Mouse (Mus musculus) spleen, adult 2 months (tissue): ENCODE results near the gene Psmd9. TPM values are rescaled to one million over a fixed set of nuclear protein-coding genes. Genes with fewer than 3 reads are reported as not detected.
"Not testable (repeated sequence)": the region's sequence is repeated elsewhere in the genome, so short reads cannot be mapped to it uniquely, and the experiment has no call there.

Source experiments
- DNase-seq, 2 experiments: peaks; one replicate each; pipeline versions ENCODE4 v3.0.0 to v3.0.0-alpha.2; 2012 to 2021; ENCODE audit warnings: low spot score in 2 of 2, low read depth in 1 of 2
- H3K27ac ChIP-seq: fragments of 200-500 bp; 2 replicates; pipeline ENCODE4 v1.5.1; 2012; ENCODE audit warnings: low read length, inconsistent platforms; ENCODE audit not compliant: insufficient read depth
- H3K27me3 ChIP-seq: fragments of 200-500 bp; 2 replicates; pipeline ENCODE4 v1.6.1; 2012; ENCODE audit warnings: mild to moderate bottlenecking, moderate library complexity, low read length, inconsistent platforms; ENCODE audit not compliant: control insufficient read depth, insufficient read depth
- H3K36me3 ChIP-seq: fragments of 200-500 bp; 2 replicates; pipeline ENCODE4 v1.6.1; 2012; ENCODE audit warnings: mild to moderate bottlenecking, low read length, inconsistent platforms; ENCODE audit not compliant: control insufficient read depth, insufficient read depth
- H3K4me1 ChIP-seq: fragments of 200-500 bp; 2 replicates; pipeline ENCODE4 v1.6.1; 2011; ENCODE audit warnings: inconsistent platforms; ENCODE audit not compliant: control insufficient read depth, insufficient read depth, insufficient read length
- H3K4me3 ChIP-seq: fragments of 200-500 bp; 2 replicates; pipeline ENCODE4 v1.5.1; 2011; ENCODE audit warnings: mild to moderate bottlenecking, inconsistent platforms; ENCODE audit not compliant: insufficient read depth, insufficient read length; ENCODE audit errors: extremely low read depth
- CTCF ChIP-seq: fragments of 200-500 bp; IDR thresholded peaks from 2 replicates; pipeline ENCODE4 v1.5.1; 2011; ENCODE audit warnings: mild to moderate bottlenecking, inconsistent platforms; ENCODE audit not compliant: insufficient read depth, insufficient read length, insufficient replicate concordance; ENCODE audit errors: extremely low read depth
- POLR2A ChIP-seq: fragments of 200-500 bp; IDR thresholded peaks from 2 replicates; pipeline ENCODE4 v1.6.1; 2011; ENCODE audit warnings: low read depth, low read length, inconsistent platforms
- WGBS: fragments of 180-500 bp; shearing (Covaris S2); methylation state at CpG from one replicate; pipeline ENCODE4 v1.1.7; 2018; 5-methylcytosine and 5-hydroxymethylcytosine counted together
- polyA plus RNA-seq: library from polyadenylated mRNA; depleted of rRNA; stranded (reverse); fragments of >200 nt; gene quantifications from 2 replicates; pipeline ENCODE4 v1.2.3, GENCODE M21; 2012

The Psmd9 gene
- polyA plus RNA-seq, 1 experiment: 13.3 TPM

DNA sequence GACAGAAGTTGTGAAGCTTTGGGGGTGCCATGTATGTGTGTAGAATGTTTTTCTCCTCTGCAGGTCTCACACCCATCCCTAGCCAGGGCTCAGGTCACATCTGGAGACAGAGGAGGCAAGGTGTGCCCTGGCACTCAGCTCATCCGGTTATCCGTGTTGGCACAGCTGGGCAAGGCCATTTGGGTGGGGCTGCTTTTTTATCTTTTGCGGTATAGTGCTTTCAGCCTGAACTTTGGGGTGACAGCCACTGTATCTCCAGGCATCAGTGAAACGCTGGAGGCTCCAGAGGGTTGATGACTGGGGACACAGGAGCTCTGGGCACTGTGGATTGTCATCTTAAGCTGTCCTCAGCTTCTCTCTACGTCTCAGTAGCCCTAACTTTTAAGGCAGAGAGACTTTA, 24.2 kb downstream of the Psmd9 start:
- TF ChIP-seq CTCF (no peak), POLR2A (no peak)
- no peaks in the 10 kb centered on the region for H3K4me1 ChIP-seq
- no peak overlapping the region for H3K27ac ChIP-seq
- no peaks in the 10 kb centered on the region for H3K27me3 ChIP-seq
- DNase-seq: no peak
- no peaks in the 10 kb centered on the region for H3K36me3 ChIP-seq
- H3K4me3 ChIP-seq: no peak overlapping the region
- WGBS: 79% methylated on average over 5 of the region's 5 CpGs

DNA sequence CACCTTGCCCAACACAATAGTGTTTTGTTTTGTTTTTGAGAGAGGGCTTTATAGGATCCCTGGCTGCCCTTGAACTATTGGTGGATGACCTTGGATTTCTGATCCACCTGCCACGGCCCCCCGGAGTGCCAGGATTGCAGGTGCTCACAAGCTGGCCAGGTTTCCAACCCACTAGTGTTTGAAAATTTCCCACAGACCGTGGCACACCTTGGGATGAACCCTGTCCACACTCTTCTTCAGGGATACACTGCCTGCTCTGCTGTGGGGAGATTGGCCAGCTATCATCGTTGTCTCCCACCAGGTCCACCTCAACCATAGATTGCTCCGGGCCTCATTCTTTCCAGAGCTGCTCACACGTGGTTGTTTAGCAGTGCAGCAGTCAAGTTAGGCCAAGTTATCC, 25.6 kb downstream of the Psmd9 start:
- H3K27ac ChIP-seq: no peak overlapping the region
- no peak for TF ChIP-seq POLR2A
- no peak for TF ChIP-seq CTCF
- 85% methylated on average over 6 of the region's 6 CpGs for WGBS

DNA sequence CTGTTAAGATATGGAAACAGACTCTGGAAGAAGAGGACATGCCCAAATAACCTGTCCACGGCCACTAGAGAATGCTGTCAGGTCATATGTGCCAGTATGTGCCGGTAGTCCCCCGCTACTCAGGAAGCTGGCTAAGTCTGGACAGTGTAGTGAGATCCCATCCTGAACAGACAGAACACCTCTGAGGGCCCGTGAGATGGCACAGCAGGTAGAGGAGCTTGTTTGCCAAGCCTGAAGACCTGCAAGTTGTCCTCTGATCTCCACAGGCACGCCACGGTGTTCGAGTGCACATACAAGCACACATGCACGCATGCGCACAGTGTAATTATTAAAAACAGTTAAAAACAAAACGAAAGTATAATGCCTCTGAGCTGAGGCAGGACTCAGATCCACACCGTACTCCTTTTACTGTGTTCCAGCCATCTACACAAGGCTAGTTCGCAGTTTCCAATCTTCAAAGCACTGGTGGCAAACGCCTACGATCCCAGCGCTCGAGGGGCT, 26.3 kb downstream of the Psmd9 start:
- Histone ChIP-seq H3K27ac (no peak overlapping the region), H3K27me3 (no peaks in the 10 kb centered on the region), H3K4me3 (no peak overlapping the region), H3K36me3 (no peaks in the 10 kb centered on the region), H3K4me1 (no peaks in the 10 kb centered on the region)
- WGBS: 89% methylated on average over 16 of the region's 16 CpGs
- TF ChIP-seq CTCF (no peak), POLR2A (no peak)
- DNase-seq: no peak

More for the DNA sequence above, 25.6 kb downstream of the Psmd9 start:
- no peaks in the 10 kb centered on the region for H3K4me1 ChIP-seq
- no peak overlapping the region for H3K4me3 ChIP-seq
- no peaks in the 10 kb centered on the region for H3K36me3 ChIP-seq
- no peaks in the 10 kb centered on the region for H3K27me3 ChIP-seq
- no peak for DNase-seq

DNA sequence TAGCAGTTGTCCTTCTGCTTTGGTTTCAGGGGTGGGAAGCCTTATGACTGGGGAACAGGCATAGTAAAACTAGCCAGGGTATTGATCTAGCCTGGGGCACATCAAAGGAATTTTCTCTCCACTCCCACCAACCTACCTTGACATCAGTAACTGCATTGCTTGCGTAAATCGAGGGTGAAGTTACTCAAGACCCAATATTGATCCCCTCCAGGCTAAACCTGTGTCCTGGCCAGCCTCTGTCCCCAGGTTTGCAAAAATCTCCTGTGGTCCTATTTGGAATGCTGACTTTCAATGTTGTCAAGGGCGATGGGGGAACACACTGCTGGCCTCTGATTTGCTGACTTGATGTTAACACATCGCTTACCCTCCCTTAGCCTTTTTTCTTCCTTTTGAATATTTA, 27.5 kb downstream of the Psmd9 start:
- Histone ChIP-seq H3K4me3 (no peak overlapping the region), H3K36me3 (no peaks in the 10 kb centered on the region), H3K4me1 (no peaks in the 10 kb centered on the region), H3K27ac (no peak overlapping the region), H3K27me3 (no peaks in the 10 kb centered on the region)
- WGBS: 84% methylated on average over 4 of the region's 4 CpGs
- DNase-seq: no peak
- TF ChIP-seq POLR2A: no peak

DNA sequence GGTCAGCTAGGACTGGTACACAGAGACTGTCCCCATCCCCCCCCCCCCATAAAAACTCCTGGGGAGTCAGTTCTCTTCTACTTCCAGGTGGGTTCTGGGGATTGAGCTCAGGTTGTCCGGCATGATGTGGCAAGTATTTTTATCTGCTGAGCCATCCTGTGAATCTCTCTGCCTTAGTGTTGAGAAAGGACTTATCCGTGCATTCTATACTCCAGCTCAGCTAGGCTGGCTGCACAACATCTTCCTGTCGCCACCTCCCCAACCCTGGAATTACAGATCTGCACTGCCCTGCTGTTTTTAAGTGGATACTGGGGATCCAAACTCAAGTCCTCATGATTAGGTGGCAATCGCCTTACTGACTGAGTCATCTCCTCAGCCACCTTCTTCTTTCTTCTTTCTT, 29.3 kb downstream of the Psmd9 start:
- no peak for DNase-seq
- TF ChIP-seq CTCF (no peak), POLR2A (no peak)
- Histone ChIP-seq H3K4me3 (no peak overlapping the region), H3K4me1 (no peaks in the 10 kb centered on the region), H3K27me3 (no peaks in the 10 kb centered on the region), H3K27ac (no peak overlapping the region), H3K36me3 (no peaks in the 10 kb centered on the region)
- WGBS: 93% methylated on average over 4 of the region's 4 CpGs

DNA sequence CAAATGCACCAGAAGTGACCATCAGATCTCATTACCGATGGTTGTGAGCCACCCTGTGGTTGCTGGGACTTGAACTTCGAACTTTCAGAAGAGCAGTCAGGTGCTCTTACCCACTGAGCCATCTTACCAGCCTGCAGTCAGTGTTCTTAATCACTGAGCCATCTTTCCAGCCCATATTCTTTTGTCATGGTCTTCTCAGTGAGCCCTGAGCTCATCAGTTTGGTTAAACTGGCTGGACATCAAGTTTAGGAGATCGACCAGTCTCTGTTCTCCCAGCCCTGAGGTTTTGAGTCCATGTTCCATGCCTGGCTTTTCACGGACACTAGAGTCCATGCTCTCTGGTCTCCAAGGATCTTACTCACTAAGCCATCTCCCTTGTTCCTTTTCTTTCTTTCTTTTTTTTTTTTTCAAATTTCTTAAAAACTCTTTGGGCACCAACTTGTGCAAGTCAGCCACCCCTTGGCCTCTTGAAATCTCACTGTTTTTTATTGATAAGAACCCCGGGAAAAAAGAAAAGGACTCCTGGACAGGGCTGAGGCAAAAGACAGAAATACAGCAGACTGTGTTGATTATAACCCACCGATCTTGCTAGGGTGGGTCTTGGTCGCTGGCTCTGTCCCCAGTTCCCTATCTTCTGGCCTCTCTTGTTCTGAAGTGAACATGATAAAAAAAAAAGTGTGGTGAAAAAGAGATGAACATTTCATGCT, 31.8 kb downstream of the Psmd9 start:
- not testable (repeated sequence) for H3K27ac ChIP-seq, DNase-seq

DNA sequence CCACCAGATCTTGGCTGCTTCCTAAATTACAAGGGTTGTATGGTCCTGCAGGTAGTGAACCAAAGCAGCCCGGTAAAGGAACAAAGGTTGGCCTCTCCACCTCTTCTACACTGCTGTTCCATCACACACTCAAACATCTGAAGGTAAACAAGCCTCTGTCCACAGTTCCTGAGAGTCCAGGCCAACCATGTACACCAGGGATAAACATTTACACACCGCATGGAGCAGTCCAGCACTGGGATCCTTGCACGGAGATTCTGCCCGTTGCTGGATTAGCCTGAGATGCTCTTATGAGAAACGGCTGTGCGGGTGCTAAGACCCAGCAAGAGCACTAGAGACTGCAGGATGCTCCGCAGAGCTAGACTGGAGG, 32.3 kb downstream of the Psmd9 start:
- no peak for DNase-seq
- Histone ChIP-seq H3K27ac (peak overlapping the region; percentile 5; the same call in 1 of the 2 replicates), H3K27me3 (no peaks in the 10 kb centered on the region), H3K4me1 (no peaks in the 10 kb centered on the region), H3K36me3 (no peaks in the 10 kb centered on the region), H3K4me3 (no peak overlapping the region)
- TF ChIP-seq CTCF: no peak
- no peak for TF ChIP-seq POLR2A
- 89% methylated on average over 7 of the region's 7 CpGs for WGBS

More for the DNA sequence above, 31.8 kb downstream of the Psmd9 start:
- not testable (repeated sequence) for H3K36me3 ChIP-seq, H3K4me3 ChIP-seq, H3K27me3 ChIP-seq, H3K4me1 ChIP-seq
- WGBS: 84% methylated on average over 6 of the region's 7 CpGs
